Mouse (Mus musculus) heart, adult 2 months (tissue): ENCODE results near the gene Rab36. TPM values are rescaled to one million over a fixed set of nuclear protein-coding genes. Genes with fewer than 3 reads are reported as not detected.

Experiments used
- DNase-seq, 2 experiments: peaks; one replicate each; pipeline ENCODE4 v3.0.0; 2021
- H3K27ac ChIP-seq: fragments of 200-600 bp; 2 replicates; pipeline ENCODE4 v1.8.1; 2022
- H3K27me3 ChIP-seq: fragments of 200-500 bp; 2 replicates; pipeline ENCODE4 v1.6.1; 2012; ENCODE audit warnings: mild to moderate bottlenecking, low read length, inconsistent platforms, mixed read lengths; ENCODE audit not compliant: control insufficient read depth, insufficient read depth
- H3K36me3 ChIP-seq: fragments of 200-500 bp; 2 replicates; pipeline ENCODE4 v1.6.1; 2012; ENCODE audit warnings: low read length, inconsistent platforms; ENCODE audit not compliant: control insufficient read depth, insufficient read depth
- H3K4me1 ChIP-seq: fragments of 200-500 bp; 2 replicates; pipeline ENCODE4 v1.6.1; 2011; ENCODE audit warnings: low read length; ENCODE audit not compliant: control insufficient read depth, insufficient read depth
- H3K4me3 ChIP-seq: fragments of 200-600 bp; 2 replicates; pipeline ENCODE4 v1.8.1; 2022
- H3K79me2 ChIP-seq: fragments of 200-500 bp; replicated peaks from 2 replicates; pipeline ENCODE4 v1.6.1; 2012; ENCODE audit warnings: mild to moderate bottlenecking, inconsistent platforms, low read length, moderate library complexity, mixed read lengths; ENCODE audit not compliant: control insufficient read depth, insufficient read depth
- H3K9ac ChIP-seq: fragments of 200-500 bp; 2 replicates; pipeline ENCODE4 v1.6.1; 2012; ENCODE audit warnings: low read depth, mild to moderate bottlenecking, control low read depth, inconsistent platforms, low read length, mixed read lengths
- CTCF ChIP-seq: fragments of 200-600 bp; IDR thresholded peaks from 2 replicates; pipeline ENCODE4 v1.8.1; 2022; ENCODE audit warnings: antibody characterized with exemption, mild to moderate bottlenecking, moderate library complexity
- EP300 ChIP-seq: fragments of 200-500 bp; IDR thresholded peaks from 2 replicates; pipeline ENCODE4 v1.6.1; 2011; ENCODE audit warnings: low read depth, low read length, control low read depth; ENCODE audit not compliant: insufficient read depth
- POLR2A ChIP-seq: fragments of 200-500 bp; IDR thresholded peaks from 2 replicates; pipeline ENCODE4 v1.6.1; 2011; ENCODE audit warnings: mild to moderate bottlenecking, low read depth, low read length, control low read depth; ENCODE audit not compliant: insufficient read depth
- WGBS: fragments of 180-500 bp; shearing (Covaris S2); methylation state at CpG from one replicate; pipeline ENCODE4 v1.1.7; 2018; 5-methylcytosine and 5-hydroxymethylcytosine counted together
- intact Hi-C: fragments of 180-260 bp; cut with DNase I; formaldehyde crosslinking; loops from one replicate; pipeline ENCODE4 v1.15.1; 2025
- polyA plus RNA-seq: library from polyadenylated mRNA; depleted of rRNA; stranded (reverse); fragments of >200 nt; gene quantifications from 2 replicates; pipeline ENCODE4 v1.2.3, GENCODE M21; 2012
- total RNA-seq, 2 experiments: library from RNA; stranded (reverse); gene quantifications; 2 replicates each; pipeline ENCODE4 v1.2.3; 2021

The Rab36 gene
- total and polyA plus RNA-seq, 3 experiments = 0.57 to 3.4 (median 1.0) TPM

GRCm38 (mm10) chr10:74995377-74995776, 41.5 kb upstream of the Rab36 start:
- DNase-seq = no peak
- 8% methylated on average over 17 of the region's 17 CpGs for WGBS

GRCm38 (mm10) chr10:75001391-75001790, 35.5 kb upstream of the Rab36 start:
- TF ChIP-seq CTCF = no peak
- no peak for TF ChIP-seq EP300
- TF ChIP-seq POLR2A = no peak
- Histone ChIP-seq H3K27ac (no peak overlapping the region), H3K79me2 (no peaks in the 10 kb centered on the region), H3K4me3 (no peak overlapping the region), H3K36me3 (no peaks in the 10 kb centered on the region), H3K27me3 (peaks cover 1% of the 10 kb centered on the region; the same call in 1 of the 2 replicates), H3K4me1 (no peaks in the 10 kb centered on the region), H3K9ac (no peak overlapping the region)
- WGBS = 90% methylated on average over 8 of the region's 8 CpGs
- intact Hi-C loops = no loop called here
- DNase-seq = no peak

More at GRCm38 (mm10) chr10:74995377-74995776, 41.5 kb upstream of the Rab36 start:
- no peaks in the 10 kb centered on the region for H3K27me3 ChIP-seq
- intact Hi-C loops = no loop called here
- no peaks in the 10 kb centered on the region for H3K4me1 ChIP-seq
- H3K79me2 ChIP-seq = no peaks in the 10 kb centered on the region
- H3K9ac ChIP-seq = no peak overlapping the region
- H3K27ac ChIP-seq = no peak overlapping the region
- no peak for TF ChIP-seq EP300
- TF ChIP-seq CTCF = no peak
- no peak for TF ChIP-seq POLR2A
- no peaks in the 10 kb centered on the region for H3K36me3 ChIP-seq
- no peak overlapping the region for H3K4me3 ChIP-seq

DNA sequence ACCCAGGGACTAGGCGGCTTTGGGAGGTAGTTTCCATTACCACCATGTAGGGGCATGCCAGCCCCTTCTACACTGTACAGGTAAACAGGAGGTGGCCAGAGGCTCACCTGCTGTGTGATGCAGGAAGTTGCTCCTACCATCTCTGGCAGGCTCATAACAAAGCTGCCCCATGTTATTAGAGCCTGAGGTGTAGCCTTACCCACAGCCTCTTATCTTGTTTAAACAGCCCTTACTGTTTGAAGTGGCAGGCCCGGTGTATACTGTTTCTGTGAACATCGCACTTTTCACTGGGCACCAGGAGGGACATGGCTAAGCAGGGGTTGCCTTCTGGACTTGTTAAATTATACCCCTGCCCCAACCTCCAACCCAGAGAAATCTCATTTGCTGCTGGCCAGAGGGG, 32.8 kb upstream of the Rab36 start:
- no peak for TF ChIP-seq POLR2A
- no peak for TF ChIP-seq CTCF
- TF ChIP-seq EP300 = no peak
- no peaks in the 10 kb centered on the region for H3K79me2 ChIP-seq
- WGBS = 41% methylated on average over 3 of the region's 3 CpGs
- no peaks in the 10 kb centered on the region for H3K4me1 ChIP-seq
- intact Hi-C loops = no loop called here
- no peaks in the 10 kb centered on the region for H3K36me3 ChIP-seq
- DNase-seq = no peak
- no peak overlapping the region for H3K27ac ChIP-seq
- peaks cover 1% of the 10 kb centered on the region; the same call in 1 of the 2 replicates for H3K27me3 ChIP-seq
- no peak overlapping the region for H3K4me3 ChIP-seq
- no peak overlapping the region for H3K9ac ChIP-seq

GRCm38 (mm10) chr10:75006889-75007662, 29.8 kb upstream of the Rab36 start:
- Histone ChIP-seq H3K4me1 (no peaks in the 10 kb centered on the region), H3K27me3 (peaks cover 1% of the 10 kb centered on the region; the same call in 1 of the 2 replicates), H3K4me3 (no peak overlapping the region), H3K27ac (no peak overlapping the region), H3K79me2 (no peaks in the 10 kb centered on the region), H3K36me3 (no peaks in the 10 kb centered on the region), H3K9ac (no peak overlapping the region)
- TF ChIP-seq EP300 = no peak
- TF ChIP-seq POLR2A = no peak
- TF ChIP-seq CTCF = no peak
- intact Hi-C loops = no loop called here
- DNase-seq = no peak
- whole genome bisulfite sequencing = 65% methylated on average over 8 of the region's 8 CpGs

DNA sequence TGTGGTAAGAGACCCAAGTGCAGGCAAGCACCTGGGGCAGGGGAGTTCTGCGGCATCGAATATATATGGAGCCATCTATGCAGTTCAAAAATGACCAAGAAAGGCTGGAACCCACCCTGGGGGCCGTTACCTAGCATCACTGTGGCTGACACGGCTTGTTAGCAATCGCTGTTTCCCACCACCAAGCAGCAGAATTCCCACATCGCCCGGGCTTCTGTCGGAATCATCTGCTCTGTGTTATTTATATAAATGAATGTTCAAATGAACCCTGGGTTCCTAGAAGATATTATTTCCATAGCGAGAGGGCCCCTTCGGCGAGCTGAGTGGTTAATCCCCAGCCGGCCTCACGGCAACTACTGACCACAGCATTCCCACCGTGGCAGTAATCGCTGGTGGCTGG, 26.2 kb upstream of the Rab36 start:
- no peaks in the 10 kb centered on the region for H3K36me3 ChIP-seq
- H3K27ac ChIP-seq = no peak overlapping the region
- H3K79me2 ChIP-seq = no peaks in the 10 kb centered on the region
- WGBS = 89% methylated on average over 15 of the region's 15 CpGs
- no peak overlapping the region for H3K4me3 ChIP-seq
- TF ChIP-seq EP300 = no peak
- no peak for TF ChIP-seq POLR2A
- TF ChIP-seq CTCF = no peak
- peaks cover 1% of the 10 kb centered on the region; the same call in 1 of the 2 replicates for H3K27me3 ChIP-seq
- H3K4me1 ChIP-seq = no peaks in the 10 kb centered on the region
- no peak overlapping the region for H3K9ac ChIP-seq
- intact Hi-C loops = no loop called here
- DNase-seq = no peak

GRCm38 (mm10) chr10:75015465-75015864, 21.4 kb upstream of the Rab36 start:
- Histone ChIP-seq H3K9ac (no peak overlapping the region), H3K4me3 (no peak overlapping the region), H3K4me1 (no peaks in the 10 kb centered on the region), H3K27ac (no peak overlapping the region), H3K36me3 (no peaks in the 10 kb centered on the region), H3K79me2 (no peaks in the 10 kb centered on the region), H3K27me3 (peaks cover 1% of the 10 kb centered on the region; the same call in 1 of the 2 replicates)
- DNase-seq = no peak
- WGBS = 67% methylated on average over 14 of the region's 14 CpGs
- TF ChIP-seq POLR2A = no peak
- no peak for TF ChIP-seq CTCF
- no peak for TF ChIP-seq EP300
- intact Hi-C loops = no loop called here
